Mouse (Mus musculus): ENCODE data around the gene Racgap1. TPM values are rescaled to one million over a fixed set of nuclear protein-coding genes. Genes with fewer than 3 reads are reported as not detected.
A peak's percentile ranks its signal among the peaks of the same experiment; 100 is the strongest.

The Racgap1 gene
- total RNA-seq, 2 experiments from 2014 or later = 22.0 to 26.1 TPM

DNA sequence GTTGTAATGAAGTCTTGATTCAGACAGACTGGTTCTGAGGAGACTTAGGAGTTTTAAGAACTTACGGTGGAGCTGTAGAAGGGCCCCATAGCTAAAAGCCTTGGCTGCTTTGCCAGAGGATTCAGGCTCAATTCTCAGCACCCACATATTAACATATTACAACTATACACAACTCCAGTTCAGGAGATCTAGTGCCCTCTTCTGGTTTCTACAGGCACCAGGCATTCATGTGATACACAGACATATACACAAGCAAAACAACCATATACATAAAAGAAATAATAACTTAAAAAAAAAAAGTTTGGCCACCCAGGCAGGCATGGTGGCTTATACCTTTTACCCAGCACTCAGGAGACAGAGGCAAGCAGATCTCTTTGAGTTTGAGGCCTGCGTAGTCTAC lies 16.1 kb upstream of the Racgap1 start:
- intact Hi-C loops (cut with DNase I) = loop anchor here (5.0 kb wide), 1 partner anchor 170 kb away; no protein-coding TSS in a partner anchor

DNA sequence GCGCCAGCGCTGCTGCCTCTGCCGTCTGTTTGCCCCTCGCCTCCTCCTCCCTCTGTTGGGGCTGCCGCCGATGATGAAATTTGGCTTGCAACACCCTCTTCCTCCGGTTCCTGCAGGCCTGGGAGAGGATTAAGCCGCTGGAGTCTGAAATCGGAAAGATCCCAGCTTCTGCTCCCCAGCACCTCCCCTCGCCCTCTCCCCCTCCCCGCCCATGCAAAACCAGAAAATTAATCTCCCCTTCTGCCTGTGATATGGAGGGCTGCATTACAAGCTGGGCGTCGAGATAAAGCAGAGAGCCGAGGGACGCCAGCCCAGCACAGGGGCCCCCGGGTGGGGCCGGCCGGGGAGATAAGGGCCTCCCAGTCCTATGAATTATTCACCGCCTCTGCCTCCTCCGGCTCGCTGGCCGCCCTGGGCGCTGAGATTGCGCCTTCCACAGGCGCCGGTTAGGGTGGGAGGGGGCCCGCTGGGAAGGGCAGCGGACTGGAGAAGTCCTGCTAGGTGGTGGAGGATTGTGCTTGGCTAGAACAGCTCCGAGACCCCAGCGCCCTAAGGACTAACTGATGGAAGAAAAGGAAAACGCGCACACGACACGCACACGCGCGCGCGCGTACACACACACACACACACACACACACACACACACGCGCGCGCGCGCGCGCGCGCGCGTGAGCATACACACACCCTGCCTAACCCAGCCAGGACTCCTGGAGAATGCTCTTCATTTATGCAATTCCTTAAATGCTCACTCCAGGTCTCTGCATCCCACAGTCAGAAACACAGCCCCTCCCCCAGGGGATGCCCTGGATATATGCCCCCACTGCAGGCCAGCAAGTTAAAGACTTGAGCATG lies 13.4 kb upstream of the Racgap1 start:
- DNase-seq = peak; percentile 81
- intact Hi-C loops (cut with DNase I) = loop anchor here (5.0 kb wide), 1 partner anchor 168 kb away; no protein-coding TSS in a partner anchor

More for the DNA sequence above, 16.1 kb upstream of the Racgap1 start:
- no peak for DNase-seq

DNA sequence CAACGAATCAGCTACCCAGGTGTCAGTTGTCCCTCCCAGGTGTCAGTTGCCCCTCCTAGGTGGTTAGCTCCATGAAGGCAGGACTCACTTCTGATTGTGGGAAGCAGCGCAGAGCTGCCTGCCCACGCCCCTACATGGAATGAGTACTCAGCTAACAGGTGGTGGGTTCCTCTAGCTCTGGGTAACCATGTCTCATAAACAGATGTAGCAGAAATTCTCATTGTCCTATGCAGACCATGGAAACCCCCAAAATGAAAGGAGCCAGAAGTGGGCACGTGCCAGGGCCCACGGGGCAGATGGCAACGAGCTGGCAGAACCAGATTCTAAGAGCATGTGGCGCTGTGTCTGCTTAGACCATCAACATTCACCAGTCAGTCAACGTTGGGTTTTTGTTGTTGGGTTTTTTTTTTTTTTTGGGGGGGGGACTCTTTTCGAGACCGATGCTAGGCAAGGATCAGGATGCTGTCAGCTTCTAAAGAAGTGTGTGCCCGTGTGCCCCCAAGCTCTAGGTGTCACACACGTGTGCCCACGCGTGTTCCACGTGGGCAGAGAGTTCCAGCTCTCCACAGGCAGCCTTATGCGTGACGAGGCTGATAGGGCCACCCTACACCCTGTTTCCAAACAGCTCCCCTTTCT lies 12.6 kb upstream of the Racgap1 start:
- intact Hi-C loops (cut with DNase I) = no loop called here
- peak; percentile 74 for DNase-seq

DNA sequence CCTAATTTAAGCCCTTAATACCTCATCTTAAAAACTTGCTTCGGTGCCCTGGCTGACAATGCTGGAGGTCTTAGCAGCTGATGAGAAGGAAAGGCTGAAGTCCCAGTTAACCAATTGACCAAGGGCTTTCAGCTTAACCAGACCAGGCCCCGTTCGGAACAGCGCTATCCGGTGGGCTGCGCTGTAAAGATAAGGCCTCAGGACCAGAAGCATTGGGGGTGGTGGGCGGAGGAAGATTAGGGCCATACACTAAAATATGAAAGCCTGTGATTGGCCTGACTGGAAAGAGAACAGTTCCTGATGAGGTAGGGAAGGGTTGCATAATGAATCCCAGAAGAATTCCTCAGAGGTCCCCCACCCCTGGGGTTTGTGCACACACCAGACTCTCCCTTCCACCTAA lies 10.9 kb upstream of the Racgap1 start:
- intact Hi-C loops (cut with DNase I) = no loop called here
- DNase-seq = no peak

DNA sequence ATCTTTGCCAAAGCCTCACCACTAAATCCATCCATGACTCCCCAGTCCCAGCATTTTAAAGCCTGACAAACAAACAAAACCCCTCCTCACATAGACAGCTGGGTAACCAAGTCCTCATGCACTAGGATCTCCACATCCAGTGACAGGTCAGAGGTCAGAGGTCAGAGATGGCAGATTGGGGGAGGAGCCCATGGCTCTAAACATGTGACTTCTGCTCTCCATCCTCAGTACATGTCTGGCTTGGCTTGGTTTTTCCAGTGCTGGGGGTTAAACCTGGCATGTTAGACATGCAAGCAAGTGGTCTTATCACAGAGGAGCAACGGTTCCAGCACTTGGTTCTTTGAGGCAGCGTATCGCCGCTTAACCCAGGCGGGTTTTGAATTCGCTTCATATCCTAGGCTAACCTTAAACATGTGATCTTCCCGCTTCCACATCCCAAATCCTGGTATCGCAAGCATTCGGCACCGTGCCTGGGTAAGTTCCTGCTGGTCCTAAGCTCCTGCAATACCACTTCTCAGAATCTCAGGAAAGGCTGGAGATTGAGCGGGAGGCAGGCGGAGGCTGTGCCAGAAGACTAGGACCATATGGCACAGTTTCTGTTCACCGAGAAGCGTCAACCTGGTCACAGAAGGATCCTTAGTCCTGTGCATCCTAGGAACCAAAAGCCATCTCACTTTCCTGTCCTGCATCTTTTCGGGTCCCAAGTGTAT lies 9.8 kb upstream of the Racgap1 start:
- intact Hi-C loops (cut with DNase I) = no loop called here

DNA sequence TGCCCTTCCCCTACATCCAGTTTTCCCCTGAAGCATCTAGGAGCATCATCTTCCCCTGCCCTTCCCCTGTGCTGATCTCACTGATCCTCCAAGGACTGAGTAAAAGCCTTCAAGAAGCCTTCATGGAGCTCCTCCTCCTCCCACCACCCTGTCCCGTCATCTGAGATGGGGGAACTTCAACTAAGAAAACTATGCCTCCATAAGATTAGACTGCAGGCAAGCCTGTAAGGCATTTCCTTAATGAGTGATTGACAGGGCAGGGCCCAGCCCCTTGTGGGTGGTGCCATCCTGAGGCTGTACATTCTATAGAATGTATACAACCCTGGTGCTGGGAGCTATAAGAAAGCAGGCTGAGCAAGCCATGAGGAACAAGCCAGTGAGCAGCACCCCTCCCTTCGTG lies 7.0 kb upstream of the Racgap1 start:
- DNase-seq = no peak
- intact Hi-C loops (cut with DNase I) = no loop called here

More for the DNA sequence above, 9.8 kb upstream of the Racgap1 start:
- no peak for DNase-seq

DNA sequence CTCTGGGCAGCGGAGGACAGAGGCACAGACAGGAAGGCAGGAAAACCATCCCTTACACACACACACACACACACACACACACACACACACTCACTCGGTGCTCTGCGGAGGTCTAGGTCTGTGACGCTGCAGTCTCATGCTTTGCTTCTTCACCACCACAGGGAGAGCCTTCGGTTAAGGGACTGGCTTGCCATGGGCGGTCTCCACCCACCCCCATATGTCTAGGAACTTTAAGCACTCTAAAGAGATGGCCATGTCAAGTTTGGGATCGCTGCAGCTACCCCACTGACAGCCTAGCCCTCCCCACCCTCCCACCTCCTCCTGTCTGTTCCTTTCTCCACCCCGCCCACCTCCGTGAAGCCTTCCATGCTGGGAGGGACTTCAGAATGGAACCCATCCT lies 4.5 kb upstream of the Racgap1 start:
- no peak for DNase-seq
- intact Hi-C loops (cut with DNase I) = no loop called here

DNA sequence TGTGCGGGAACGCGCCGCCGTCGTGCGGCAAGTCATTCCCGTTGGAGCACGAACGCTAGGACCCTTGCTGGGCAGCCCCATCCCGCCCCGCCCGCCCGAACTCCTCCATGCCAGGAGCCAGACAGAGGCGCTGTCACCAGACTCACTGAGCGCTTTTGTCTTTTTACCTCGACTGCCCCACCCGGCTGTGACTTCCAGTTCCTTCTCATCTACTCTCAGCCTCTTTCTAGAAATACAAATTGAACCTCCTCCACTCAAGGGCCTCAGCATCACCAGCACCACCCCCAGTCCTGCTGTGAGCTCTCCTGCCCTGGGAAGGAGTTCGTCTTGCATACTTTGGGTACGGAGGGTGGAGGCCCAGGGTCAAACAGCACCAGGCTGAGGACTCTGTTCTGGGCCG lies 2.4 kb upstream of the Racgap1 start:
- intact Hi-C loops (cut with DNase I) = no loop called here
- no peak for DNase-seq

DNA sequence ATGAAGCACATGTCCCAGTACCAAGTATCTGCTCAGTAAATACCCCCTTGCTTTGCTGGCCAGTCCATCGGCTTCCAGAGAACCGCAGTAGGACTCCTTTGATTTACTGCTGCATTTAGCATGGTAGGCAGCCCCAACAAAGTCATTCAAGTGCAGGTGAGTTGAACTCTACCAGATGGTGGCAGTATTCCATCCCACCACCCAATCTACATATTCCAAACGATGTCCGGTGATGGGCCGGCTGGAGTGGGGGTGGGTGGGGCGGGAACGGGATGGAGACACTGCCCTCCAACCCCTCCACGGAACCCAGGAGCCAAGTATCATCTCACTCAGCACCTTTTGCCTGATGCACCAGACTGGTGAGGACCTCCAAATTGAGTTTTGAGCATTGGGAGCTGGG lies 1.8 kb upstream of the Racgap1 start:
- intact Hi-C loops (cut with DNase I) = no loop called here
- no peak for DNase-seq

DNA sequence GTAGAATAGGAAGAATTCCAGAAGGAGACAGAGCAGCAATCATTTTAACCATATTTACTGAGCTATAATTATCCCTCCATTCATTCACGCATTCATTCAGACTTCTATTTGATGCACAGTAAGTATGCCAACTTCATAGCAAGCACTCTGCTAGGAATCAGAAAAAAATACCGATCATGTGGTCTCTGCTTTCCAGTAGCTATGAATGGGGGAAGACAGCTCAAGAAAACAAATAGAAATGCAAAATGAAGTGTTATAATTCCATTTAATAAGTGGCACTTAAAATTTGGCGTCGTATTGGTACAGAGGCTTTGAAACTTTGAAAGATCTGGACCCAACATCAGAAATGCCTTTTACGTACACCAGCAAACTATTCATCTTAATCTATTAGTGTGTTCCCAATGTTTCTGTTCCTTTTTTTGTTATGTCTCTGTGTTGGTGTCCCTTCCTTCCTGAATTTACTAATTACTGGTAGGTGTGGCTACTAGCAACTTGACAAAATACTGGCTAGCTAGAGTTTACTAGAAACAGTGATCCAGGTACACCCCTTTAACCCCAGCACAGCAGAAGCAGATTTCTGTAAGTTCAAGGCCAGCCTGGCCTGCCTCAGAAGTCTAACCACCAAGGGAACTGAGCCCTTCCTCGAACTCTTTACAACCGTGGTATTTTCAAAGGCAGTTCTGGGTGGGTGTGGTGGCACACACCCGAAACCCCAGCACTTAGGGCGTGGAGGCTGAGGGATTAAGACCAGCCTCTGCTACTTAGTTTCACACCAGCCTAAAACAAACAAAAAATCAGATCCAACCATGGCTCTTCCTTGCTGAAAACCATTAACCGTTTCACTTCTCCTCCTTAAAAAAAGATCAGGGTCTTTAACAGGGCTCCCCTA lies 772 bp upstream of the Racgap1 start:
- DNase-seq = no peak
- intact Hi-C loops (cut with DNase I) = no loop called here

DNA sequence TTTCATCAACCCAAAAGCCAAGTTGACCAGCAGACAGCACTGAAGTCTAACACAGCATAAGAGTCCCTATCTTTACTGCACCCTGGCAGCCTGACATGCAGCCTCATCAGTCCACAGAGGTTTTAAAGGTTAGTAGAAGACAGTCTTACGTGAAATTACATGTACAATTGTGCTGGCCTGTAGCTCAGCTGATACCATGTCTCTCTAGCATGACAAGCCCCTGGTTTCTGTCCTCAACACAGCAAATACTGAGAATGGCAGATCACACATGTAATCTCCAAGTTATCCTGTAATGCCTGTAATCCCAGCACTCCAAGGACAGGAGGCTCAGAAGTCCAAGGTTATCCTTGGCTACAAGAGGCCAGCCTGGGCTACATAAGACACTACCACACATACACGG lies 1.2 kb downstream of the Racgap1 start:
- no peak for DNase-seq
- intact Hi-C loops (cut with DNase I) = no loop called here

DNA sequence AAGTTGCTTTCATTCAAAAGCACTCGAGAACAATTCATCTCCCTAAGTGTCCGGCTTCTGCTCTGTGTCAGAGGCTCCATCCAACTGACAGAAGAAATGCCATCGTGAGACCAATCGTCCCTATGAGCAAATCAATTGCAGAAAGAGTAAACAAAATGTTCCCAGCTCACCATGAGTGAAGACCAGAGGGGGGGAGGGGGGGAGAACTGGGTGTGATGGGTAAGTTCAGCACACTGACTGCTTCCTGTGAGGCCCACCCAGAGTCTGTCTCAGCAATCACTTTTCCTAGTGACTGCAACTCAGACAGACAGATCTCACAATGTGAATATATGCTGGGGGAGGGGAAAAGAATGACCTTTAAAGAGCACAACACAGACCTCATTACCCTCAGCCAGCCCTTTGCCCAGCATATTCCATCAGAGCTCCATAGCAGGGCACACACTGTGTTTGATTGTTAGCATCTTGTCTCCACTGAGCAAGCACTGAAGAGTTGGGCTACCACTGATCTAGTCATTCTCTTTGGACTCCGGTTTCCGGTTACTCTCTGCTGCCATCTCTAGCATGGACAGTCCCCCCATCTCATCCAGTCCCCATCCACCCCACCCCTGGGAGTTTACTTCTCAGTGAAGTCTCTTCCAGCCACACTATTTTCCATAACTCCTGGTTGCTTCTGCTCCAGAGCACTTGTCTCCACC lies 2.2 kb downstream of the Racgap1 start:
- DNase-seq = no peak
- intact Hi-C loops (cut with DNase I) = no loop called here

DNA sequence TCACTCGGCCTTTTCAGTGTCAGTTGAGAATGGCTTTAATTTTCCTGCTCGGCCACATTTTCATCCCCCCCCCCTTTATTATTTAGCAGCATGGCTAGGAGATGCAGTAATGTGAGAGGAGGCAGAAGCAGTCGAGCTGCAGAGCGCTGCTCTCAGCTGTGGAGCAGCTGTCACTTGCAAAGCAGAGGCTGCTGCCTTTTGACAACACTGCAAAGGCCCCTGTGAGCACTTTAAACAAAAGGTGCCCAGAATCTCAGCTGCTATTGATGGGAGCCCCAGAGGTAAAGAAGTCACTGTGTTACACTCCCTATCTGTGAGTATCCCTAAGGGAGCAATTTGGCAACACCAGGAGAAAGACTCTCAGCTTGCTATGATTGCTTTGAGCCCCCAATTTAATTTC lies 3.1 kb downstream of the Racgap1 start:
- DNase-seq = no peak
- intact Hi-C loops (cut with DNase I) = no loop called here

DNA sequence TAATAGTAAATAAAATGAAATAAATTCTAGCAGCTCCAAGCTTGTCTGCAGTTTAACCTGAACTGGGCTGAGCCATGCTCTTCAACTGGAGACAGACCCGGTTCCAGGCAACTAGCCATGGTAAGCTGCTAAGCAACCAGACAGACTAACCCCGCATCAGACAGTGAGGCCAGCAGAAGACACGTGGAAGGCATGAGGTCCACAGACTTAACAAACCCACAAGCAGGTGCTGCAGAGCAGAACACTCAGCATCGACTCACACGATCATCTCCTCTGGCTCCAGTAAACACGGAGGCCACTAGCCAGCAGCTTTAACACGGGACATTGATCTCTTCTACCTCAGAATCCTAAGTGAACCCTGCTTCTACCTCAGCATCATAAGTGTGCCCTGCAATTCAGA lies 6.7 kb downstream of the Racgap1 start:
- intact Hi-C loops (cut with DNase I) = no loop called here
- DNase-seq = peak; percentile 55

DNA sequence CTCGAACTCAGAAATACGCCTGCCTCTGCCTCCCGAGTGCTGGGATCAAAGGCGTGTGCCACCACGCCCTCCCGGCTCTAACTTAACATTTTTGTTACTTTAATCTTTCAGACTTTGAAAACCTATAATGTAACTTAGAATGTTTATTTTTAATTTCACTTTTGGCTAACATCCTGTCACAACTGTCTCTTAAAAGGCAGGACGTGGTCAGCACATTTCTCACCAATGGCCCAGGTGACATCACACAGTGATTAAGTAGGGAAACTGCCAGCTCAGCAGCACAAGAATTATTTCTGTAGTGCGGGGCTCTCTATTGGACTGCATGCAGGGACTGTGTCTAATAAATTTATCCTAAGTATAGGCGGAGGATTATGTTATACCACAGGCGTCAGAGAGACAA lies 7.6 kb downstream of the Racgap1 start:
- intact Hi-C loops (cut with DNase I) = no loop called here
- DNase-seq = no peak

DNA sequence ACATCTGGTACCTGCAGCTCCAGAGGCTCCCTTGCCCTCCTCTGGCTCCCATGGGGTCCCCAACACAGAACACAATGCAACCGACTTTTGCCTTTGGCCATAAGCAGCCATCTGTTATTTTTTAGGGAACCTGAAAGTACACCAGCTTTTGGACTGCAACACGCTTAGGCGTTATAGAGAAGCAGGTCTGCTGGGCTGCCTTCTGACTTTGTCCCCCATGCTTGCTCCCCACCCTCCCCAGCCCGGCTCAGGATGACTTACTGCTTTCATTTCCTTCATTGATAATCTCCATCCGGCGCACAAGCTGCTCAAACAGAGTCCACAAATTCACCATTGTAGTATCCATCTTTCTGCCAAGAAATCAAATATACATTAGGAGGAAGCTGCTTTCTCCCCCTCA lies 8.8 kb downstream of the Racgap1 start:
- intact Hi-C loops (cut with DNase I) = no loop called here
- no peak for DNase-seq

DNA sequence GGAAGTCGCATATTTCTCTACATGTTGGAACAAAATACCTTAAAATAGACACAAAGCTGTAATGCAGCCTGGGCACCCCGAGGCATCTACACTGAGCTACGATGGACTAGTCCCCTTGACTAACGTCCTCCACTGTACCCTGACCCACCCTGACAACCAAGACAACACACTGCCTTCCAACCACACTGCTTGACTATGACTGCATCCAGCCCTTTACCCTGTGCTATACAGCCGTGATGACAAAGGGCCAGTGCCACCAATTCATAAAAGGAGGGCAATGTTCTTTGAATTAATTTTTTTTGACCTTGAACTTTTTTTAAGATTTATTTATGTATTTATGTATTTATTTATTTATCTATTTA lies 13.4 kb downstream of the Racgap1 start:
- intact Hi-C loops (cut with DNase I) = no loop called here
- no peak for DNase-seq

DNA sequence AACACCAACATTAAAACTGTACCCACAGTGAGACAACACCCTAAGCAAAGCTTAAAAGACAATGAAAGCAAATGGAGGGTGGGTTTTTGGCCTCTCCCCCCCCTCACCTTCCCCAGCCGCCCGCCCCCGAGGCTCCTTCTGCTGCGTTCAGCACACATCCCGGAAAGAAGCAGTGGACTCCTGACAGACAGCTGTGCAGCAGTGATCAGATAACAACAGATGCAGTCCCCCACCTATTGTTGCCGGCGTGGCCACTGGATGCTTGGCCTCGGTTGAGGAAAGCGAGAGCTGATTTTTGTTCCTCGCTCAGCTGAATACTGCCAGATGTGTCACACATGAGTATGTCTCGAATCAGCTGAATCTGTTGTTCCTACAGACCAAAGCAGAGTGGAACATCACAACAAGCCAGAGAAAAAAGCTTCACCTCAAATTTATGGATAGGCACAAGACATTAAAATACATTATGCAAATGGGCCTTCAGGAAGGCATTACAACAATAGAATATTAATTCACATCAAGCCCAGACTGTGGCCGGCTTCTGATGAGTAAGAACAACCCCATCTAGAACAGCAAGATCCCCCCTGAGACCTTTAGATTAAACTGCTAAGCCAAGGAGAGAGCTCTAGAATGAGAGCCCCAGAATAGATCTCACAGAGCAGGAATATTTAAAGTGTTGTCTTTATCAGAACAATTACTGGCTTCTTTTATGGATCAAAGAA lies 13.9 kb downstream of the Racgap1 start:
- no peak for DNase-seq
- intact Hi-C loops (cut with DNase I) = no loop called here

DNA sequence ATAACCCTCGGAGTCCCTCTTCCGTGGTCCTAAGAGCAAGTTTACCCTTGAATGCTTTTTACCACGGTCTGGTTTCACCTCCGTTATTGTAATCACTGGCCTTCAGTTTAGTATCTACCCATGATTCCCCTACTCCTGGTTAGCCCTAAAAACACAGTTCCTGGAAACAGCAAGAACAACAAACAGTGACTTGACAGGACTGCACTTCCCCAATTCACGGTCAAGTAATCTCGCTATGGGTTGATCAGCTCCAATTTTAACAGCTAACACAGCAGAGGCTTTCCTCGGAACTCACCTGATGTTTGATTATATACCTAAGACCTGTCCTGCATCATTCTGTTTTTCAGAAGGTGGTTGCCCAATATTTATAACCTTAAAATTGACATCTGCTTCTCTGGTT lies 16.8 kb downstream of the Racgap1 start:
- intact Hi-C loops (cut with DNase I) = no loop called here
- no peak for DNase-seq

DNA sequence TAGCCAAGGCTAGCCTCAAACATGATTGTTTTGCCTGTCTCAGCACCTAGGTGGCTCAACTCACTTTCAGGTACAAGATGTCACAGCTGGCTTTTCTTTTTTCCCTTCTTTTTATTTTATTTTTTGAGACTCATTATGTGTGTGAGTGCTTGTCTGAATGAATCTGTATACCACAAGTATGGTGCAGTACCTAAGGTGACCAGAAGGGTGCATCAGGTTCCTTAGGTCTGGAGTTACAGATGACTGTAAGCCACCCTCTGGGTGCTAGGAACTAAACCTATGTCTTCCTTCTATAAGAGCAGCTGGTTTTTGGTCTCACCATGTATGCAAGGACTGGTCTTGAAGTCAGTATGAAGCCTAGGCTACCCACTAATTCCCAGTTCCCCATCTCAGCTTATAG lies 19.8 kb downstream of the Racgap1 start:
- intact Hi-C loops (cut with DNase I) = no loop called here
- DNase-seq = no peak

All from left cerebral cortex, postnatal 4 days (tissue).